Mouse (Mus musculus): ENCODE measurements around the gene Lrrc17. TPM values are rescaled to one million over a fixed set of nuclear protein-coding genes. Genes with fewer than 3 reads are reported as not detected.
A peak's percentile ranks its signal among the peaks of the same experiment; 100 is the strongest.

Gene Lrrc17
- polyA plus RNA-seq, 1 experiment from 2014 or later: 48.5 TPM

GRCm38 (mm10) chr5:21506887-21507286 lies 36.5 kb upstream of the Lrrc17 start:
- no peak for ATAC-seq (ENCODE audit: low FRiP score, low TSS enrichment)
- Histone ChIP-seq H3K4me3 (ENCODE audit: low read length) (no peak overlapping the region), H3K36me3 (ENCODE audit: insufficient read depth, low read length) (no peaks in the 10 kb centered on the region), H3K9ac (replicated peaks; ENCODE audit: low read length) (no peak overlapping the region), H3K27ac (ENCODE audit: low read length) (no peak overlapping the region), H3K9me3 (ENCODE audit: low read length) (no peaks in the 10 kb centered on the region), H3K4me1 (ENCODE audit: insufficient read depth, low read length) (no peaks in the 10 kb centered on the region), H3K4me2 (replicated peaks; ENCODE audit: low read depth, low read length) (no peak overlapping the region), H3K27me3 (ENCODE audit: insufficient read depth, low read length) (no peaks in the 10 kb centered on the region)
- WGBS: 50% methylated on average over 1 of the region's 1 CpGs

GRCm38 (mm10) chr5:21509801-21510200 lies 33.6 kb upstream of the Lrrc17 start:
- Histone ChIP-seq H3K9ac (replicated peaks; ENCODE audit: low read length) (no peak overlapping the region), H3K27ac (ENCODE audit: low read length) (no peak overlapping the region), H3K4me2 (replicated peaks; ENCODE audit: low read depth, low read length) (no peak overlapping the region), H3K9me3 (ENCODE audit: low read length) (no peaks in the 10 kb centered on the region), H3K4me1 (ENCODE audit: insufficient read depth, low read length) (no peaks in the 10 kb centered on the region), H3K36me3 (ENCODE audit: insufficient read depth, low read length) (no peaks in the 10 kb centered on the region), H3K27me3 (ENCODE audit: insufficient read depth, low read length) (no peaks in the 10 kb centered on the region), H3K4me3 (ENCODE audit: low read length) (no peak overlapping the region)
- no peak for ATAC-seq (ENCODE audit: low FRiP score, low TSS enrichment)
- WGBS: 57% methylated on average over 4 of the region's 4 CpGs

GRCm38 (mm10) chr5:21513363-21513762 lies 30.0 kb upstream of the Lrrc17 start:
- Histone ChIP-seq H3K4me3 (ENCODE audit: low read length) (no peak overlapping the region), H3K9me3 (ENCODE audit: low read length) (no peaks in the 10 kb centered on the region), H3K9ac (replicated peaks; ENCODE audit: low read length) (no peak overlapping the region), H3K27ac (ENCODE audit: low read length) (peak overlapping the region; percentile 35; the same call in 1 of the 2 replicates), H3K27me3 (ENCODE audit: insufficient read depth, low read length) (no peaks in the 10 kb centered on the region), H3K4me1 (ENCODE audit: insufficient read depth, low read length) (no peaks in the 10 kb centered on the region), H3K4me2 (replicated peaks; ENCODE audit: low read depth, low read length) (no peak overlapping the region), H3K36me3 (ENCODE audit: insufficient read depth, low read length) (no peaks in the 10 kb centered on the region)
- 49% methylated on average over 10 of the region's 10 CpGs for WGBS
- ATAC-seq (ENCODE audit: low FRiP score, low TSS enrichment): peak; percentile 43; the same call in 1 of the 2 replicates

- Histone ChIP-seq H3K36me3 (ENCODE audit: insufficient read depth, low read length) (no peaks in the 10 kb centered on the region), H3K4me3 (ENCODE audit: low read length) (no peak overlapping the region), H3K9ac (replicated peaks; ENCODE audit: low read length) (no peak overlapping the region), H3K9me3 (ENCODE audit: low read length) (no peaks in the 10 kb centered on the region), H3K27me3 (ENCODE audit: insufficient read depth, low read length) (no peaks in the 10 kb centered on the region), H3K4me1 (ENCODE audit: insufficient read depth, low read length) (no peaks in the 10 kb centered on the region), H3K4me2 (replicated peaks; ENCODE audit: low read depth, low read length) (no peak overlapping the region), H3K27ac (ENCODE audit: low read length) (no peak overlapping the region)
- WGBS: 93% methylated on average over 2 of the region's 2 CpGs
- ATAC-seq (ENCODE audit: low FRiP score, low TSS enrichment): no peak
These were observed 25.8 kb upstream of the Lrrc17 start for GRCm38 (mm10) chr5:21517562-21517961.

GRCm38 (mm10) chr5:21518207-21518606 lies 25.2 kb upstream of the Lrrc17 start:
- WGBS: 86% methylated on average over 4 of the region's 4 CpGs
- Histone ChIP-seq H3K27me3 (ENCODE audit: insufficient read depth, low read length) (no peaks in the 10 kb centered on the region), H3K36me3 (ENCODE audit: insufficient read depth, low read length) (no peaks in the 10 kb centered on the region), H3K4me1 (ENCODE audit: insufficient read depth, low read length) (no peaks in the 10 kb centered on the region), H3K4me3 (ENCODE audit: low read length) (no peak overlapping the region), H3K27ac (ENCODE audit: low read length) (no peak overlapping the region), H3K9ac (replicated peaks; ENCODE audit: low read length) (no peak overlapping the region), H3K9me3 (ENCODE audit: low read length) (no peaks in the 10 kb centered on the region), H3K4me2 (replicated peaks; ENCODE audit: low read depth, low read length) (no peak overlapping the region)
- no peak for ATAC-seq (ENCODE audit: low FRiP score, low TSS enrichment)

- no peak overlapping the region for H3K4me3 ChIP-seq (ENCODE audit: low read length)
- no peak for ATAC-seq (ENCODE audit: low FRiP score, low TSS enrichment)
- no peaks in the 10 kb centered on the region for H3K27me3 ChIP-seq (ENCODE audit: insufficient read depth, low read length)
- WGBS: 80% methylated on average over 3 of the region's 3 CpGs
- H3K4me2 ChIP-seq (replicated peaks; ENCODE audit: low read depth, low read length): no peak overlapping the region
- H3K9ac ChIP-seq (replicated peaks; ENCODE audit: low read length): no peak overlapping the region
- no peaks in the 10 kb centered on the region for H3K9me3 ChIP-seq (ENCODE audit: low read length)
- H3K27ac ChIP-seq (ENCODE audit: low read length): no peak overlapping the region
- H3K4me1 ChIP-seq (ENCODE audit: insufficient read depth, low read length): no peaks in the 10 kb centered on the region
- H3K36me3 ChIP-seq (ENCODE audit: insufficient read depth, low read length): no peaks in the 10 kb centered on the region
These were observed 24.2 kb upstream of the Lrrc17 start for GRCm38 (mm10) chr5:21519166-21519565.

- Histone ChIP-seq H3K9ac (replicated peaks; ENCODE audit: low read length) (no peak overlapping the region), H3K9me3 (ENCODE audit: low read length) (no peaks in the 10 kb centered on the region; the same call in 1 of the 2 replicates), H3K4me2 (replicated peaks; ENCODE audit: low read depth, low read length) (no peak overlapping the region), H3K4me3 (ENCODE audit: low read length) (no peak overlapping the region), H3K27me3 (ENCODE audit: insufficient read depth, low read length) (no peaks in the 10 kb centered on the region), H3K36me3 (ENCODE audit: insufficient read depth, low read length) (no peaks in the 10 kb centered on the region), H3K4me1 (ENCODE audit: insufficient read depth, low read length) (no peaks in the 10 kb centered on the region), H3K27ac (ENCODE audit: low read length) (peak overlapping the region; percentile 76)
- ATAC-seq (ENCODE audit: low FRiP score, low TSS enrichment): no peak
- WGBS: 76% methylated on average over 11 of the region's 11 CpGs
These were observed 16.4 kb upstream of the Lrrc17 start for GRCm38 (mm10) chr5:21526835-21527485.

GRCm38 (mm10) chr5:21527488-21527911 lies 15.9 kb upstream of the Lrrc17 start:
- H3K36me3 ChIP-seq (ENCODE audit: insufficient read depth, low read length): no peaks in the 10 kb centered on the region
- no peaks in the 10 kb centered on the region for H3K4me1 ChIP-seq (ENCODE audit: insufficient read depth, low read length)
- H3K27ac ChIP-seq (ENCODE audit: low read length): peak overlapping the region; percentile 76
- no peak overlapping the region for H3K9ac ChIP-seq (replicated peaks; ENCODE audit: low read length)
- no peak for ATAC-seq (ENCODE audit: low FRiP score, low TSS enrichment)
- H3K27me3 ChIP-seq (ENCODE audit: insufficient read depth, low read length): no peaks in the 10 kb centered on the region
- H3K9me3 ChIP-seq (ENCODE audit: low read length): no peaks in the 10 kb centered on the region; the same call in 1 of the 2 replicates
- H3K4me3 ChIP-seq (ENCODE audit: low read length): no peak overlapping the region
- H3K4me2 ChIP-seq (replicated peaks; ENCODE audit: low read depth, low read length): no peak overlapping the region
- WGBS: 70% methylated on average over 4 of the region's 4 CpGs

- Histone ChIP-seq H3K4me1 (ENCODE audit: insufficient read depth, low read length) (no peaks in the 10 kb centered on the region), H3K9me3 (ENCODE audit: low read length) (no peaks in the 10 kb centered on the region; the same call in 1 of the 2 replicates), H3K27me3 (ENCODE audit: insufficient read depth, low read length) (no peaks in the 10 kb centered on the region), H3K27ac (ENCODE audit: low read length) (peak overlapping the region; percentile 76), H3K4me2 (replicated peaks; ENCODE audit: low read depth, low read length) (no peak overlapping the region), H3K9ac (replicated peaks; ENCODE audit: low read length) (no peak overlapping the region), H3K4me3 (ENCODE audit: low read length) (no peak overlapping the region), H3K36me3 (ENCODE audit: insufficient read depth, low read length) (no peaks in the 10 kb centered on the region)
- peak; percentile 94 for ATAC-seq (ENCODE audit: low FRiP score, low TSS enrichment)
- WGBS: 65% methylated on average over 15 of the region's 15 CpGs
These were observed 15.1 kb upstream of the Lrrc17 start for GRCm38 (mm10) chr5:21528068-21528842.

Data from kidney, embryonic 16.5 days (tissue).